Mouse (Mus musculus): ENCODE data around the gene 1700001K19Rik. TPM values are rescaled to one million over a fixed set of nuclear protein-coding genes. Genes with fewer than 3 reads are reported as not detected.

1700001K19Rik gene
- total RNA-seq, 2 experiments from 2014 or later: not detected

- TF ChIP-seq CTCF (IDR thresholded peaks at IDR 0.05): no peak
- intact Hi-C loops (cut with DNase I): no loop called here
- no peak for DNase-seq (ENCODE audit: extremely low spot score in 1 of 2, low spot score in 2 of 2)
- H3K27ac ChIP-seq: no peak overlapping the region
- H3K4me3 ChIP-seq: no peak overlapping the region
These were observed 44.8 kb downstream of the 1700001K19Rik start for GRCm38 (mm10) chr12:110637507-110638114.

- DNase-seq (ENCODE audit: extremely low spot score in 1 of 2, low spot score in 2 of 2): peak in 1 of 2 experiments; percentile 40
- intact Hi-C loops (cut with DNase I): no loop called here
- TF ChIP-seq CTCF (IDR thresholded peaks at IDR 0.05): no peak
- no peak overlapping the region for H3K27ac ChIP-seq
- H3K4me3 ChIP-seq: no peak overlapping the region
These were observed 46.1 kb downstream of the 1700001K19Rik start for GRCm38 (mm10) chr12:110636293-110636692.

GRCm38 (mm10) chr12:110630056-110630455, 52.4 kb downstream of the 1700001K19Rik start:
- H3K27ac ChIP-seq: no peak overlapping the region
- no peak for DNase-seq (ENCODE audit: extremely low spot score in 1 of 2, low spot score in 2 of 2)
- intact Hi-C loops (cut with DNase I): no loop called here
- no peak for TF ChIP-seq CTCF (IDR thresholded peaks at IDR 0.05)
- no peak overlapping the region for H3K4me3 ChIP-seq

Small RNAs within 50 kb of the gene (microRNA-seq; reads per million reads assigned to microRNA genes)
- gene Gm27299: 0 reads per million in 2 experiments

Other genes with a start within 250 kb of the 1700001K19Rik start
- gene Ppp2r5c, start 235.5 kb downstream of the 1700001K19Rik start, total RNA-seq (2021): 100 to 1,000 TPM; 266 to 272 TPM
- 100 to 1,000 TPM; 324 to 346 TPM for gene Dync1h1, start 81.2 kb downstream of the 1700001K19Rik start, total RNA-seq (2021)
- 1,000 to 10,000 TPM in 1 of 2 experiments, 100 to 1,000 TPM in 1; 993 to 1,084 TPM for gene Hsp90aa1, start 20.1 kb upstream of the 1700001K19Rik start, total RNA-seq (2021)
- gene Wdr20, start 55.3 kb upstream of the 1700001K19Rik start, total RNA-seq (2021): 10 to 100 TPM; 41.1 to 45.4 TPM
- gene Mok, start 158.3 kb upstream of the 1700001K19Rik start, total RNA-seq (2021): 10 to 100 TPM; 13.0 to 13.3 TPM
- 10 to 100 TPM; 11.4 to 12.3 TPM for gene Zfp839, start 167.6 kb upstream of the 1700001K19Rik start, total RNA-seq (2021)
- 100 to 1,000 TPM in 1 of 2 experiments, 10 to 100 TPM in 1; 94.4 to 107 TPM for gene Cinp, start 206.5 kb upstream of the 1700001K19Rik start, total RNA-seq (2021)
- gene Tecpr2, start 206.6 kb upstream of the 1700001K19Rik start, total RNA-seq (2021): 10 to 100 TPM; 46.7 to 50.0 TPM

All from left cerebral cortex, adult 2 months (tissue).